Mouse (Mus musculus) retina, postnatal 1 day (tissue): ENCODE measurements at regions not wholly inside any gene's neighbourhood (a gene's known extent, or its start where the extent isn't known, plus 50 kb on each side); places are given as distances from the start of the nearest gene placed in this dataset.

Experiments used
- DNase-seq: peaks from one replicate; pipeline ENCODE4 v3.0.0-alpha.2; 2012

GRCm38 (mm10) chr14:61665815-61666214 is 58.6 kb downstream of the Kcnrg start:
- DNase-seq: no peak

- no peak for DNase-seq
Measured at GRCm38 (mm10) chr14:61673184-61673583, 65.9 kb downstream of the Kcnrg start.

- DNase-seq: no peak
Measured at GRCm38 (mm10) chr14:61678107-61678506, 70.8 kb downstream of the Kcnrg start.

- DNase-seq: peak; percentile 97
Measured at GRCm38 (mm10) chr14:61680818-61681707, 73.8 kb downstream of the Kcnrg start.

- DNase-seq: peak; percentile 96
Measured at GRCm38 (mm10) chr14:61681708-61682701, 74.7 kb downstream of the Kcnrg start.

- DNase-seq: peak; percentile 91
Measured at GRCm38 (mm10) chr14:61682721-61683355, 75.6 kb downstream of the Kcnrg start.

GRCm38 (mm10) chr14:61683356-61683740 is 76.1 kb downstream of the Kcnrg start:
- no peak for DNase-seq

GRCm38 (mm10) chr14:61683791-61684411 is 76.6 kb downstream of the Kcnrg start:
- no peak for DNase-seq

GRCm38 (mm10) chr14:61684473-61685230 is 77.4 kb downstream of the Kcnrg start:
- DNase-seq: no peak

GRCm38 (mm10) chr14:61685231-61685800 is 78.1 kb downstream of the Kcnrg start:
- DNase-seq: no peak

GRCm38 (mm10) chr14:61686101-61686691 is 78.9 kb downstream of the Kcnrg start:
- peak; percentile 56 for DNase-seq

GRCm38 (mm10) chr14:61686821-61687341 is 79.6 kb downstream of the Kcnrg start:
- peak; percentile 60 for DNase-seq

- peak; percentile 51 for DNase-seq
Measured at GRCm38 (mm10) chr14:61687346-61688012, 80.2 kb downstream of the Kcnrg start.

- no peak for DNase-seq
Measured at GRCm38 (mm10) chr14:61688013-61688520, 80.8 kb downstream of the Kcnrg start.

GRCm38 (mm10) chr14:61688666-61689065 is 81.4 kb downstream of the Kcnrg start:
- peak; percentile 30 for DNase-seq

- peak; percentile 49 for DNase-seq
Measured at GRCm38 (mm10) chr14:61689281-61689680, 82.0 kb downstream of the Kcnrg start.

- no peak for DNase-seq
Measured at GRCm38 (mm10) chr14:61689776-61690175, 82.5 kb downstream of the Kcnrg start.

- DNase-seq: no peak
Measured at GRCm38 (mm10) chr14:61691785-61692372, 84.6 kb downstream of the Kcnrg start.

- DNase-seq: no peak
Measured at GRCm38 (mm10) chr14:61694796-61695195, 87.5 kb downstream of the Kcnrg start.
